Mouse (Mus musculus) lung, adult 2 months (tissue): ENCODE data around the gene Aldh2. TPM values are rescaled to one million over a fixed set of nuclear protein-coding genes. Genes with fewer than 3 reads are reported as not detected.

Source experiments
- DNase-seq: peaks from one replicate; pipeline ENCODE4 v3.0.0; 2022
- H3K4me1 ChIP-seq: fragments of 200-500 bp; 2 replicates; pipeline ENCODE4 v1.6.1; 2011; ENCODE audit warnings: low read length; ENCODE audit not compliant: control insufficient read depth, insufficient read depth
- H3K4me3 ChIP-seq: fragments of 200-500 bp; replicated peaks from 2 replicates; pipeline ENCODE3; 2011; ENCODE audit warnings: low read depth, mild to moderate bottlenecking, control low read depth, low read length; ENCODE audit errors: extremely low read depth
- CTCF ChIP-seq: fragments of 200-500 bp; IDR thresholded peaks from 2 replicates; pipeline ENCODE4 v1.5.1; 2011; ENCODE audit warnings: mild to moderate bottlenecking, low read length, control low read depth; ENCODE audit not compliant: insufficient read depth
- POLR2A ChIP-seq: fragments of 200-500 bp; IDR thresholded peaks from 2 replicates; pipeline ENCODE4 v1.6.1; 2011; ENCODE audit warnings: low read depth, mild to moderate bottlenecking, control low read depth, low read length, borderline replicate concordance; ENCODE audit errors: extremely low read depth
- WGBS: fragments of 180-500 bp; shearing (Covaris S2); methylation state at CpG from one replicate; pipeline ENCODE4 v1.1.7; 2018; 5-methylcytosine and 5-hydroxymethylcytosine counted together
- polyA plus RNA-seq: library from polyadenylated mRNA; depleted of rRNA; stranded (reverse); fragments of >200 nt; gene quantifications from 2 replicates; pipeline ENCODE4 v1.2.3, GENCODE M21; 2012

Gene Aldh2
- polyA plus RNA-seq, 1 experiment = 1,209 TPM

- WGBS = 2% methylated on average over 11 of the region's 11 CpGs
- Histone ChIP-seq H3K4me1 (peaks cover 4% of the 10 kb centered on the region; the same call in 1 of the 2 replicates), H3K4me3 (peak overlapping the region; percentile 40)
- no peak for TF ChIP-seq POLR2A
- TF ChIP-seq CTCF = peak; percentile 89
- DNase-seq = peak; percentile 89
Measured at GRCm38 (mm10) chr5:121564468-121564895, 29.1 kb downstream of the Aldh2 start.

GRCm38 (mm10) chr5:121562436-121562835 lies 31.2 kb downstream of the Aldh2 start:
- WGBS = 79% methylated on average over 3 of the region's 3 CpGs
- no peak for TF ChIP-seq POLR2A
- TF ChIP-seq CTCF = no peak
- DNase-seq = no peak
- Histone ChIP-seq H3K4me1 (peaks cover 4% of the 10 kb centered on the region; the same call in 1 of the 2 replicates), H3K4me3 (no peak overlapping the region)

GRCm38 (mm10) chr5:121549196-121549595 lies 44.4 kb downstream of the Aldh2 start:
- TF ChIP-seq POLR2A (no peak), CTCF (no peak)
- no peak overlapping the region for H3K4me3 ChIP-seq
- DNase-seq = no peak
- 78% methylated on average over 7 of the region's 7 CpGs for WGBS
- H3K4me1 ChIP-seq = peaks cover 3% of the 10 kb centered on the region; the same call in 1 of the 2 replicates

GRCm38 (mm10) chr5:121547084-121547483 lies 46.5 kb downstream of the Aldh2 start:
- no peak for TF ChIP-seq CTCF
- no peak for TF ChIP-seq POLR2A
- no peak for DNase-seq
- Histone ChIP-seq H3K4me1 (peaks cover 9% of the 10 kb centered on the region; the same call in 1 of the 2 replicates), H3K4me3 (no peak overlapping the region)
- 85% methylated on average over 3 of the region's 3 CpGs for WGBS

- H3K4me1 ChIP-seq = peaks cover 10% of the 10 kb centered on the region; the same call in 1 of the 2 replicates
- WGBS = 11% methylated on average over 6 of the region's 6 CpGs
- no peak overlapping the region for H3K4me3 ChIP-seq
- DNase-seq = no peak
- TF ChIP-seq CTCF = peak; percentile 70
- TF ChIP-seq POLR2A = no peak
Measured at GRCm38 (mm10) chr5:121546530-121546895, 47.1 kb downstream of the Aldh2 start.

- H3K4me3 ChIP-seq = peak within 1 kb of the TSS; percentile 79
- no peak for TF ChIP-seq CTCF
- peak; percentile 70; the same call in 1 of the 2 replicates for TF ChIP-seq POLR2A
- peaks cover 10% of the 10 kb centered on the region; the same call in 1 of the 2 replicates for H3K4me1 ChIP-seq
- peak; percentile 98 for DNase-seq
- 1% methylated on average over 45 of the region's 55 CpGs for WGBS
Measured at GRCm38 (mm10) chr5:121545793-121546529, 47.7 kb downstream of the Aldh2 start, which contains the start of gene Mapkapk5. Mapkapk5 (minus strand) TSS chr5:121545905.

- WGBS = under 1% methylated on average over 91 of the region's 97 CpGs
- TF ChIP-seq CTCF (no peak), POLR2A (no peak)
- no peak for DNase-seq
Measured at GRCm38 (mm10) chr5:121544910-121545792, 48.5 kb downstream of the Aldh2 start, which contains the start of the genes Adam1a and Gm42878. Adam1a (minus strand) TSS chr5:121545482. Gm42878 (minus strand) TSS chr5:121545482.

GRCm38 (mm10) chr5:121543370-121543769 lies 50.3 kb downstream of the Aldh2 start:
- H3K4me1 ChIP-seq = peaks cover 10% of the 10 kb centered on the region; the same call in 1 of the 2 replicates
- TF ChIP-seq CTCF (no peak), POLR2A (no peak)
- DNase-seq = no peak
- WGBS = 71% methylated on average over 3 of the region's 3 CpGs
- no peak overlapping the region for H3K4me3 ChIP-seq

More at GRCm38 (mm10) chr5:121544910-121545792, 48.5 kb downstream of the Aldh2 start, which contains the start of the genes Adam1a and Gm42878:
- Histone ChIP-seq H3K4me3 (peak within 1 kb of the TSS; percentile 79), H3K4me1 (peaks cover 10% of the 10 kb centered on the region; the same call in 1 of the 2 replicates)

GRCm38 (mm10) chr5:121541235-121541634 lies 52.4 kb downstream of the Aldh2 start:
- WGBS = 66% methylated on average over 7 of the region's 7 CpGs
- Histone ChIP-seq H3K4me3 (no peak overlapping the region), H3K4me1 (peaks cover 10% of the 10 kb centered on the region; the same call in 1 of the 2 replicates)
- TF ChIP-seq CTCF (no peak), POLR2A (no peak)
- no peak for DNase-seq

GRCm38 (mm10) chr5:121540066-121540465 lies 53.6 kb downstream of the Aldh2 start:
- TF ChIP-seq CTCF (no peak), POLR2A (no peak)
- Histone ChIP-seq H3K4me3 (no peak overlapping the region), H3K4me1 (peaks cover 10% of the 10 kb centered on the region; the same call in 1 of the 2 replicates)
- 83% methylated on average over 5 of the region's 5 CpGs for WGBS
- no peak for DNase-seq
